ENCODE assay signal across 12 mouse cellular contexts in genomic region chr2:164440314-164440713, GRCm38 (mm10). TPM values are rescaled to one million over a fixed set of nuclear protein-coding genes. Genes with fewer than 3 reads are reported as not detected.
A peak's percentile ranks its signal among the peaks of the same experiment; 100 is the strongest.
DNase-seq lines count a peak whose midpoint lies in the region; ATAC-seq and TF ChIP-seq lines count a peak whose summit lies in the region.
"Had no signal": no experiment of that assay in that cellular context is flagged by ENCODE, and none has a peak within 500 bp of the region (broad histone marks: within the 10 kb centered on the region; RNA-seq: fewer than 3 reads in every experiment).

No protein-coding gene starts in this region.

- peak overlapping the region; percentile 58 for H3K4me2 ChIP-seq in kidney, embryonic 16.5 days (replicated peaks; ENCODE audit: low read depth, low read length)
- H3K4me2 ChIP-seq in lung, embryonic 15.5 days, result peak overlapping the region; percentile 84
- peak overlapping the region; percentile 50 for H3K4me2 ChIP-seq in stomach, postnatal 0 days (replicated peaks; ENCODE audit: low read depth)

- H3K27ac ChIP-seq in kidney, embryonic 16.5 days (ENCODE audit: low read length), result 0 out of 2 replicates have a peak overlapping the region, but pooled peaks have one; percentile 95
- peak overlapping the region; percentile 69; the same call in 1 of the 2 replicates for H3K27ac ChIP-seq in lung, embryonic 15.5 days
- peak overlapping the region; percentile 63 for H3K27ac ChIP-seq in stomach, postnatal 0 days (replicated peaks)
- H3K27ac ChIP-seq: heart, adult 2 months; hindbrain, embryonic 12.5 days had no signal

- ATAC-seq in kidney, embryonic 16.5 days (ENCODE audit: low FRiP score, low TSS enrichment), result no peak
- ATAC-seq in lung, embryonic 15.5 days (ENCODE audit: borderline replicate concordance, extremely low read depth, low FRiP score, low TSS enrichment), result peak; percentile 19
- ATAC-seq in stomach, postnatal 0 days (ENCODE audit: low FRiP score, low TSS enrichment), result no peak

- DNase-seq in urinary bladder, postnatal 14 days (ENCODE audit: low spot score), result peak; percentile 78
- no peak for DNase-seq in urinary bladder, postnatal 25 days (ENCODE audit: low spot score)
- peak; percentile 64 for DNase-seq in stomach, postnatal 0 days (ENCODE audit: low spot score)
- no peak for DNase-seq in heart, adult 11 months
- DNase-seq in gastrocnemius, postnatal 4 days (ENCODE audit: low spot score in 2 of 2), result no peak
- DNase-seq in layer of hippocampus, adult 9-11 months, result no peak

- no peak for TF ChIP-seq EP300 in stomach, postnatal 0 days (optimal IDR thresholded peaks at IDR 0.05)

- H3K4me1 ChIP-seq in kidney, embryonic 16.5 days (ENCODE audit: insufficient read depth, low read length), result peaks cover 70% of the 10 kb centered on the region
- peaks cover 76% of the 10 kb centered on the region for H3K4me1 ChIP-seq in lung, embryonic 15.5 days
- peaks cover 13% of the 10 kb centered on the region for H3K4me1 ChIP-seq in stomach, postnatal 0 days (replicated peaks; ENCODE audit: control insufficient read depth, insufficient read depth)

- 0 out of 2 replicates have a peak overlapping the region, but pooled peaks have one; percentile 82 for H3K9ac ChIP-seq in kidney, embryonic 16.5 days (replicated peaks; ENCODE audit: low read length)
- H3K9ac ChIP-seq in lung, embryonic 15.5 days, result no peak overlapping the region
- H3K9ac ChIP-seq in stomach, postnatal 0 days (ENCODE audit: low read length), result 0 out of 2 replicates have a peak overlapping the region, but pooled peaks have one; percentile 4
- H3K9ac ChIP-seq: hindbrain, embryonic 12.5 days had no signal

- H3K4me3 ChIP-seq in kidney, embryonic 16.5 days (ENCODE audit: low read length), result peak overlapping the region; percentile 76; the same call in 1 of the 2 replicates
- H3K4me3 ChIP-seq in lung, embryonic 15.5 days, result peak overlapping the region; percentile 74
- peak overlapping the region; percentile 69; the same call in 1 of the 2 replicates for H3K4me3 ChIP-seq in stomach, postnatal 0 days (ENCODE audit: low read depth, low read length)
- H3K4me3 ChIP-seq: heart, adult 2 months; hindbrain, embryonic 12.5 days had no signal

- 55% methylated on average over 5 of the region's 5 CpGs for WGBS in kidney, embryonic 16.5 days
- WGBS in lung, embryonic 15.5 days, result 49% methylated on average over 5 of the region's 5 CpGs
- WGBS in stomach, postnatal 0 days, result 46% methylated on average over 5 of the region's 5 CpGs

- no peak for TF ChIP-seq CTCF in stomach, postnatal 0 days (IDR thresholded peaks at IDR 0.05; ENCODE audit: low read depth)

- H3K27me3 ChIP-seq in kidney, embryonic 16.5 days (ENCODE audit: insufficient read depth, low read length), result no peaks in the 10 kb centered on the region
- H3K27me3 ChIP-seq in lung, embryonic 15.5 days, result no peaks in the 10 kb centered on the region
- no peaks in the 10 kb centered on the region for H3K27me3 ChIP-seq in stomach, postnatal 0 days (ENCODE audit: control insufficient read depth, insufficient read depth, low read length)

- no peaks in the 10 kb centered on the region for H3K36me3 ChIP-seq in kidney, embryonic 16.5 days (ENCODE audit: insufficient read depth, low read length)
- no peaks in the 10 kb centered on the region for H3K36me3 ChIP-seq in lung, embryonic 15.5 days
- H3K36me3 ChIP-seq in stomach, postnatal 0 days (ENCODE audit: control insufficient read depth, insufficient read depth, low read length), result no peaks in the 10 kb centered on the region
- H3K36me3 ChIP-seq: hindbrain, embryonic 12.5 days had no signal

- no peaks in the 10 kb centered on the region for H3K9me3 ChIP-seq in kidney, embryonic 16.5 days (ENCODE audit: low read length)
- H3K9me3 ChIP-seq in lung, embryonic 15.5 days, result no peaks in the 10 kb centered on the region
- H3K9me3 ChIP-seq in stomach, postnatal 0 days (ENCODE audit: control insufficient read depth, low read length), result no peaks in the 10 kb centered on the region
- H3K9me3 ChIP-seq: hindbrain, embryonic 12.5 days; megakaryocyte, embryonic 14.5 days had no signal

RNA-seq across cellular contexts. Expression of gene Sdc4, which starts 3.4 kb away (rescaled TPM):
- 204 and 209 TPM in 2 replicates for polyA plus RNA-seq in kidney, embryonic 16.5 days (2015; fragmentation: Nextera tagmentation; extraction: Ambion mirVana)
- polyA plus RNA-seq in lung, embryonic 15.5 days (2015; fragmentation: Nextera tagmentation; extraction: Ambion mirVana), result 161 and 178 TPM in 2 replicates
- polyA plus RNA-seq in stomach, postnatal 0 days (2015; fragmentation: Nextera tagmentation; extraction: Ambion mirVana), result 133 and 143 TPM in 2 replicates
- 10 to 100 TPM; 58.1 to 60.1 TPM for total RNA-seq in gastrocnemius, postnatal 4 days (2021)

RNA-seq across cellular contexts. Expression of gene Sys1, which starts 16.4 kb away (rescaled TPM):
- polyA plus RNA-seq in kidney, embryonic 16.5 days (2015; fragmentation: Nextera tagmentation; extraction: Ambion mirVana), result 65.9 and 67.0 TPM in 2 replicates
- polyA plus RNA-seq in lung, embryonic 15.5 days (2015; fragmentation: Nextera tagmentation; extraction: Ambion mirVana), result 65.8 and 69.0 TPM in 2 replicates
- 46.9 and 48.6 TPM in 2 replicates for polyA plus RNA-seq in stomach, postnatal 0 days (2015; fragmentation: Nextera tagmentation; extraction: Ambion mirVana)
- total RNA-seq in gastrocnemius, postnatal 4 days (2021), result 10 to 100 TPM; 20.8 to 22.2 TPM

RNA-seq across cellular contexts. Expression of gene Gm20458, which starts 20.5 kb away (rescaled TPM):
- polyA plus RNA-seq in kidney, embryonic 16.5 days (2015; fragmentation: Nextera tagmentation; extraction: Ambion mirVana), result 8.1 and 14.0 TPM in 2 replicates
- polyA plus RNA-seq in lung, embryonic 15.5 days (2015; fragmentation: Nextera tagmentation; extraction: Ambion mirVana), result 17.1 and 17.6 TPM in 2 replicates
- polyA plus RNA-seq in stomach, postnatal 0 days (2015; fragmentation: Nextera tagmentation; extraction: Ambion mirVana), result 26.9 and 28.1 TPM in 2 replicates
- 1 to 10 TPM in 1 of 2 experiments, under 1 TPM in 1; 0.96 to 1.9 TPM for total RNA-seq in gastrocnemius, postnatal 4 days (2021)

RNA-seq across cellular contexts. Expression of gene Trp53tg5, which starts 33.2 kb away (rescaled TPM):
- not detected in 2 replicates for polyA plus RNA-seq in kidney, embryonic 16.5 days (2015; fragmentation: Nextera tagmentation; extraction: Ambion mirVana)
- polyA plus RNA-seq in lung, embryonic 15.5 days (2015; fragmentation: Nextera tagmentation; extraction: Ambion mirVana), result not detected in 2 replicates
- polyA plus RNA-seq in stomach, postnatal 0 days (2015; fragmentation: Nextera tagmentation; extraction: Ambion mirVana), result not detected in 2 replicates
- total RNA-seq in gastrocnemius, postnatal 4 days (2021), result not detected
- total RNA-seq: heart, adult 2 months had no signal
- polyA plus RNA-seq: heart, adult 2 months; hindbrain, embryonic 12.5 days; neural tube, embryonic 11.5 days had no signal

RNA-seq across cellular contexts. Expression of gene Matn4, which starts 35.4 kb away (rescaled TPM):
- 0.75 and 2.0 TPM in 2 replicates for polyA plus RNA-seq in kidney, embryonic 16.5 days (2015; fragmentation: Nextera tagmentation; extraction: Ambion mirVana)
- 41.3 and 42.7 TPM in 2 replicates for polyA plus RNA-seq in lung, embryonic 15.5 days (2015; fragmentation: Nextera tagmentation; extraction: Ambion mirVana)
- 2.0 and 3.1 TPM in 2 replicates for polyA plus RNA-seq in stomach, postnatal 0 days (2015; fragmentation: Nextera tagmentation; extraction: Ambion mirVana)
- 1 to 10 TPM; 5.5 to 6.0 TPM for total RNA-seq in gastrocnemius, postnatal 4 days (2021)

Comparison
In these comparisons a context has a peak if more than half of its experiments do, and no peak if none do; other contexts are left out.
1. DNase-seq: peak in urinary bladder, postnatal 14 days (single experiment) and stomach, postnatal 0 days (single experiment); none in urinary bladder, postnatal 25 days (single experiment), heart, adult 11 months (single experiment), gastrocnemius, postnatal 4 days (0 of 2) and layer of hippocampus, adult 9-11 months (single experiment).
2. Peak in every context shown above with its lines, with median percentiles within 50 percentile points of each other: H3K27ac ChIP-seq, H3K4me2 ChIP-seq and H3K4me3 ChIP-seq.